Mouse (Mus musculus) lung, postnatal 4 days (tissue): Measurements from ENCODE around the gene Abcb8.

Source experiments
- DNase-seq, 2 experiments: peaks; one replicate each; pipeline ENCODE4 v3.0.0; 2021

Gene Abcb8

DNA sequence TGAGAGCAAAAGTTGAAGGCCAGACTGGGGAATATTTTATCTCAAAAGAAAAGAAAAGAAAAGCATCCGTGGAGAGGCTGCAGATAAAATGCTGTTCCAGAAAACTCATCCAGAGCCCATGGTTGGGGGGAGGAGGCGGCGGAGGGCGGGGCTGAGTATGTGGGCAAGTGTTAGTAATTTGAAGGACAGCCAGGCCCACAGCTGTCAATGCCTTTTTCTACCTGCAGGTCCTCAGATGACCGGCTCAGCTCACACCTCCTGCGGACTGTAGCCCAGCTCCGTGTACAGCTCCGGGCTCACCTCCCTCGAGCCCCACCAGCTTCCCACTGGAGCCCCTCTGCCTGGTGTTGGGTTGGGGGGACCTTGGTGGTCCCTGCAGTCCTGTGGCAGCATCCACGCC, 6.2 kb downstream of the Abcb8 start:
- DNase-seq = no peak

DNA sequence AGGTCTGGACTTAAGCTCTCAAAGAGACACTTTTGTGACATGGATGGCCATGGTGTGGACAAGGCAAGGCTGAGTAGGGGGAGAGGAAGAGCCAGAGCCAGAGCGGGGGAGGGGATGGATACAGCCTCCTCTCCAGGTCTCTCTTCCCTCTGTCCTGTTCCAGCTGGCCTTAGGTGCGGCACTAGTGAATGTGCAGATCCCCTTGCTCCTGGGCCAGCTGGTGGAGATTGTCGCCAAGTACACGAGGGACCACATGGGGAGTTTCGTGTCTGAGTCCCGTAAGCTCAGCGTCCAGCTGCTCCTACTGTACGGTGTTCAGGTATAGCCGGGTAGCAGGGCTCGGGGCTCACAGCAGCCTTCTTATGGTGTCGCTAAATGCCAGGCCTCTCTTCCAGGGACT, 6.9 kb downstream of the Abcb8 start:
- DNase-seq = no peak

DNA sequence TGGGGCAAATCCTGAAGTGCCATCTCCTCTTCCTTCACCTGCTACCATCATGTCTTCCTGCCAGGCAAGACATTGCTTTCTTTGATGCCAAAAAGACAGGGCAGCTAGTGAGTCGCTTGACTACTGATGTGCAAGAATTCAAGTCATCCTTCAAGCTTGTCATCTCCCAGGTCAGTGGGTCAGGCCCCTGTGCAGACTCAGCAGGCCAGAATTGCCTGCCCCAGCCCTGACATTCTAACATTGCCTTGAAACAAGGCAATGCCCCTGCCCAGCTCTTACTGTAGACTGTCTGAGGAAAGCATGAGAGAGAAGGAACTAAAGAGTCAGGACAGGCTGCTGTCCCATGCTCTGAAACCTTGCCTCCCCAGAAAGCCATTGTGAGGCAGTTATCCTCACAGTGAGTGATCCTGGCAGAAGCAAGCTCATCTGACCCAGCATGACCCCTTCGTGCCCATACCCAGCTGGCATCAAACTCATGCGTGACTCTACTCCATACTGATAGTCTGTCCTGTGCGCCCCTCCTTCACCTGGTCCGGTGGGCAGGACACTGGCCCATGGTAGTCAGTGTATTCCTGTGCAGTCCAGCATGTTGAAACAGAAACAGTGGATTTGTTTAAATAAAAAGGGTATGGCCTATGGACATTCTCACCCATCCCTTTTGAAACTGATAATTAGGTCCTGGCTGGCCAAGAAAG, 7.6 kb downstream of the Abcb8 start:
- no peak for DNase-seq

DNA sequence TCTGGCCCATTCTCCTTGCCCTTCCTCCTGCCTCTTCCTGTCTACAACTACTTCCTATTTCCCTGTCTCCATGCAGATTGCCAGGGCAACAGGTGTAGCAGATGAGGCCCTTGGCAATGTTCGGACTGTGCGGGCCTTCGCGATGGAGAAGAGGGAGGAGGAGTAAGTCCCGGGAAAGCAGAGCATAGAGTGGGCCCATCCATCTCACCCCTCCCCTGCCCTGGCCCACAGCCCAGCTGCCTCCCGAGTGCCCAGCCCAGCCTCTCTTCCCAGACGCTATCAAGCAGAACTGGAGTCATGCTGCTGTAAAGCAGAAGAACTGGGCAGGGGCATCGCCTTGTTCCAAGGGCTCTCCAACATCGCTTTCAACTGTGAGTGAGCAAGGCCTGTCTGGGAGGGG, 8.5 kb downstream of the Abcb8 start:
- DNase-seq = no peak

DNA sequence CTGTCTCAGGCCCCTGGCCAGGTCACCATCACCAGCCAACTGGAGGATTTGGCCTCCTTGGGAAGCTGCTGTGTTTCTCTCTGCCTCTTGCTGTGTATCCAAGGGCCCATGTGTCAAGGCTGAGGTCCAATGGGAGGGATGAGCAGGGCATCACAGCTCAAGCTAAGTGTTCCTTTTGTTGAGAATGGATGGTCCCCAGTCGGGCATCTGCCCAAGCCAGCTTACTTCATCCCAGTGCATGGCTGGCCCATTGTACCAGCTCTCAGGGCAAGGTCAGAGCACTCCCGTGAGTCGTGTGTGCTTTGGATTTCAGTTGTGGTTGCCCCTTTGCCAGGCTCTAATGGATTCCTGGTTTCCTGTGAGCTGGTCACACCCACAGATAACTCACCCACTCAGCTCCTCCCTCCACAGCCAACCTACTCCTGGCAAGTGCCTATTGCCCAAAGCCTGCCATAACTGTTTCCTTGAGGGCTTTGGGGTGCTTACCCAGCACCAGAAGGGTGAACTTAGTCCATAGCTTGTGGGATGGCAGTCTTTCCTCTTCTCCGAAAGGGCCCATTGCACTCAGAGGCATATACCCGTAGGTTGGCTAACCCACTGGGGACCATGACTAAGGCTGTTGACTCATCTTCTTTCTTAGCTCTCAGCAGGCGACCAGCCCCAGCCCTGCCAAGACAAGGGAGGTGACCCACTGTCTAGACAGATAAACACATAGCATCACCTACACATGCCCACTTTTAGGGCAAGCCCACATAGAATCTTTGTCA, 11.3 kb downstream of the Abcb8 start:
- DNase-seq = no peak

DNA sequence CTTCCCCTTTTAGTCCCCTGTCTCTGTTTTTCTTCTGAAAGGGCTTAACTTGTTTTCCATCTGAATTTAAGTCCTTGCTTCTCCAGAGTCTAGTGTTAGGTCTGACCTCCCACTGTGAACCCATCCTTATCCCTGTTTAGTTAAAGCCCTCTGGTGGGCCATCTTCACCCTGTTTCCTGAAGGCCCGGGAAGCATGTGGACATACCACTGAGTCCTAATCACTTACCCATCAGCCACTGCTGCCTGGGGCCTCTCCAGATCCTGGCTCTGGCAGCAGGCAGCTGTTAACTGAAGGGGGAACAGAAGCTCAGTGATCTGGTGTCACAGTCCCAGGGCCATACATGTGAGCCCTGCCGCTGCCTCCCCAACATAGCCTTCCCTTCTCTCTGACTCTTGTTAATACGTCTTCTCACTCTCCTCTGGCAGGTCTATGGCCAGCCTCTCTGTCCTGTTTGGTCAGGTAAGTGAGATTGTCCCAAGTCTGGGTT, 12.0 kb downstream of the Abcb8 start:
- no peak for DNase-seq

DNA sequence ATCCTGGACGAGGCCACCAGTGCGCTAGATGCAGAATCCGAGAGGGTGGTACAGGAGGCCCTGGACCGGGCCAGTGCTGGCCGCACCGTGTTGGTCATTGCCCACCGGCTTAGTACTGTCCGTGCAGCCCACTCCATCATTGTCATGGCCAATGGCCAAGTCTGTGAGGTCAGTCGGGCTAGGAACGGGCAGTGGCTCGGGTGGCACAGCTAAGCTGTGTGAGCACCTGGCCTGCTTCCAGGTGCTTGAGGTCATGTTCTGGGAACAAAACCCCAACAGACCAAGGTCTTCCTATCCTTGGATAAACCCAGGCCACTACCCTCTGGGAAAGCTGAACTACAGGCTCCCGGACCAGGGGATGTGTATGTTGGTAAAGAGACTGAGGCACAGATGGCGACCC, 15.2 kb downstream of the Abcb8 start:
- no peak for DNase-seq

DNA sequence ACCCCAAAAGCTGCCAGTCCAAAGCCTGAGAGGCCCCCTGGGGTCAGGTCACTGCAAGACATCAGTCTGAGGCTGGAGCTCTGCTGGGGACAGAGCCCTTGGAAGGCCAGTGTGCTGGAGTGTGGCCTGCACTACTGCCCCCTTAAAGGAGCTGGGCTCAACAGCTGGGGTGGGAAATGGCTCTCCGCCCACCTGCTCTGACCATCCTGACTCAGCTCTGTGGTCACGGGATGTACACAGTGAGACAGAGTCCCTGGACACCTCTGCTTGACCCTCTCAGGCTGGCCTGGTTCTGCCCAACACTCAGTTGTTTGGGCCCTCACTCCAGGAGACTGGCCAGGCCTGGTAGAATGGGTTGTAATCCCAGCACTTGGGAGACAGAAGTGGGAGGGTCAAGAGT, 16.0 kb downstream of the Abcb8 start:
- no peak for DNase-seq

DNA sequence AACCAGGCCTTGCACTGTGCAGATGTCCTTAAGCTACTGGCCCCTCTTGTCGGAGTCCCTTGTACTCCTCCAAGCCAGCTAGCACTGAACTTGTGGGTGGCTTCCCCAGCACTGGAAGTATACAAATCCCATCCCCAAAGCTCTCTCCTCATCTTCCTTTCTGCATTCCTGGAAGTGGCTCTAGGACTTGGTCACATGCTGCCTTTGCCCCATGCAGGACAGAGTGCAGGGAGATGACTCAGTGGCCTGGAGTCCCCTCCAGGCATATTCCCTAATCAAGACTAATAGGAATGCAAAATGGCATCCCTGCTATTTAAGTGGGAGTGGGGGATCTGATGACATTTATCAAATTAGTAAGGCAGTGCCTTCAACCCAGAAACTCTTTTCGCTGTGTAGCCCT, 18.6 kb downstream of the Abcb8 start:
- DNase-seq = no peak

DNA sequence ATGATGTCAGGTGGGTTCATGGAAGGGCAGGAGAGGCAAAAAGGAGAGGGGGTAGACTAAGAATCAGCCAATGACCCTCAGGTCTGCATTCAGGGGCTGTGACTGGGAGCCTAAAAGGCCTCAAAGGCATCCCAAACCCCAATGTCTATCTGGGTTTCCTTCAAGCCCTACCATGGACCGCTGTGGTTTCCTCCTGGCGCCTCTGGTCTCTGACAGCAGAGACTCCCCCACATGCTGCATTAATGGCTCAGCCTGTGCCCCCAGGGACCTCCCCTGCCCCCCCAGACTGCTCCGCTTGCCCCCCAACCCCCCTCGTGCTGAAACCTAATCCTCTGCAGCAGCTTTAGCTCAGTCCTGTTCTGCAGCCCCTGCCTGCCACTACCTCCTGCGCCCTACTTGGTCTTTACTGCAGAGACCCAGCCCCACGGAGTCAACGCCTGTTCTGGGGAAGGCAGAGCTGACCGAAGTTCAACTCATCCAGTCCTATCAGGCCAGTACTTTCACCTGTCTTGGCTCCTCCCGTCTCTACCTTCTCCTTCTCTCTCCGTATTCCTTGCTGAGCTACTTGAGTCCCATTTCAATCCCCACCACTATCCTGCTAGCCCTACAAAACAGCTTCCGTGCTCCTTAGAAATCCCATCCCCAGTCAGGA, 19.7 kb downstream of the Abcb8 start, which contains the start of gene Asic3:
Asic3 (plus strand) TSS at position 351 of the 652 bp plus-strand sequence.
- DNase-seq = no peak

DNA sequence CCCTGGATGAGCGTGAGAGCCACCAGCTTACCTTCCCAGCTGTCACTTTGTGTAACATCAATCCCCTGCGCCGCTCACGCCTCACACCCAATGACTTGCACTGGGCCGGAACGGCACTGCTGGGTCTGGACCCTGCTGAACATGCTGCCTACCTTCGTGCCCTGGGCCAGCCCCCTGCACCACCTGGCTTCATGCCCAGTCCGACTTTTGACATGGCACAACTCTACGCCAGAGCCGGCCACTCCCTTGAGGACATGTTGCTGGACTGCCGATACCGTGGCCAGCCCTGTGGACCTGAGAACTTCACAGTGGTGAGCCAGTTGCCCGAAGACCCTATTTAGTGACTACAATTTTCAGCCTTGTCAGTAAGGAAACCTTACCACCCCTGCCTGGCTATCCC, 20.5 kb downstream of the Abcb8 start:
- DNase-seq = no peak

DNA sequence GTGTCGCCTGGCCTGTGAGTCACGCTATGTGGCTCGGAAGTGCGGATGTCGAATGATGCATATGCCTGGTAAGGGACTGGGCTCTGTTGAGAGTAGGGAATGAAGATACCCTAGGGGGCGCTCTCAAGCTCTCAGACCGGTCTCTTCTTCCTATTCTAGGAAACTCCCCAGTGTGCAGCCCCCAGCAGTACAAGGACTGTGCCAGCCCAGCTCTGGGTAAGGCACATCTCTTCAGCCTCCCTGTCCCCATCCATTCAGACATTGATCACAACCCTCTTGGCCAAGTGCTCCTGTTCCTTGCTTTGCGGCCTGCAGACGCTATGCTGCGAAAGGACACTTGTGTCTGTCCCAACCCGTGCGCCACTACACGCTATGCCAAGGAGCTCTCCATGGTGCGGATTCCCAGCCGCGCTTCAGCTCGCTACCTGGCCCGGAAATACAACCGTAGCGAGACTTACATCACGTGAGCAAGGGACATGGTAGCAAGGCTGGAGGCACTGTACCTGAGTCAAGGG, 22.8 kb downstream of the Abcb8 start:
- peak; percentile 71 to 72 for DNase-seq

DNA sequence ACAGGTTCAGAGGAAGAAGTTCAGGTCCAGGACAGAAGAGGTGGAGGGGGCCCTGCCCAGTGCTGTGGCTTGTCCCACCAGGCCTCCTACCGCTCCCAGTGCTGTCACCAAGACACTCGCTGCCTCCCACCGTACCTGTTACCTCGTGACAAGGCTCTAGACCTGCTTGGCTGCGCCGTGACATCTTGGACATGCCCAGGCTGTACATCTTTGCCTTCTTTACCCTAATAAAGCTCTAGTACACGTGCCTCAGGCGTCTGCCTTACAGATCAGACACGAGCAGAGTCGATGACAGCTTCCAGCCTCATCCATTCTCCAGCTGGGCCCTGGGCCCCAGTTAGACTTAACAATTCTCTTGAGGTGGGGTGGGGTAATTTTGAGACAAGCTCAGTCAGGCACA, 24.1 kb downstream of the Abcb8 start:
- DNase-seq = no peak

DNA sequence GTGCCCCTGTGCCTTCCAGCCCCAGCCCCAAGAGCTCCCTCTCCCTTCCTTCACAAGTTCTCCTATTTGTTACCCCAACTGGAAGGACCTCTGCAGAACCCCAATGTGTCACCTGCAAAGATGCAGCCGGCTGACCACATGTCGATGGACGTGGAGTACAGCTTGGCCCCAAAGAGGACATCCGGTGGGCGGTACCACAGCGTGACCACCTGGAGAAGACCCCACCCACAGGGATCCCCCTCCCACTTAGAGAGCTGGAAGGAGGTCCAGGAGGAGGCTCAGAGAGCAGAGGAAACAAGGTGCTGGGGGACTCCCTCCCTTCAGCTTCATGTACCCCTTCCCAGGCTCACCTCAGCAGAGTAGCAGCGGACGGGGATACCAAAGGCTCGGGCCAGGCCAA, 26.9 kb downstream of the Abcb8 start:
- no peak for DNase-seq

DNA sequence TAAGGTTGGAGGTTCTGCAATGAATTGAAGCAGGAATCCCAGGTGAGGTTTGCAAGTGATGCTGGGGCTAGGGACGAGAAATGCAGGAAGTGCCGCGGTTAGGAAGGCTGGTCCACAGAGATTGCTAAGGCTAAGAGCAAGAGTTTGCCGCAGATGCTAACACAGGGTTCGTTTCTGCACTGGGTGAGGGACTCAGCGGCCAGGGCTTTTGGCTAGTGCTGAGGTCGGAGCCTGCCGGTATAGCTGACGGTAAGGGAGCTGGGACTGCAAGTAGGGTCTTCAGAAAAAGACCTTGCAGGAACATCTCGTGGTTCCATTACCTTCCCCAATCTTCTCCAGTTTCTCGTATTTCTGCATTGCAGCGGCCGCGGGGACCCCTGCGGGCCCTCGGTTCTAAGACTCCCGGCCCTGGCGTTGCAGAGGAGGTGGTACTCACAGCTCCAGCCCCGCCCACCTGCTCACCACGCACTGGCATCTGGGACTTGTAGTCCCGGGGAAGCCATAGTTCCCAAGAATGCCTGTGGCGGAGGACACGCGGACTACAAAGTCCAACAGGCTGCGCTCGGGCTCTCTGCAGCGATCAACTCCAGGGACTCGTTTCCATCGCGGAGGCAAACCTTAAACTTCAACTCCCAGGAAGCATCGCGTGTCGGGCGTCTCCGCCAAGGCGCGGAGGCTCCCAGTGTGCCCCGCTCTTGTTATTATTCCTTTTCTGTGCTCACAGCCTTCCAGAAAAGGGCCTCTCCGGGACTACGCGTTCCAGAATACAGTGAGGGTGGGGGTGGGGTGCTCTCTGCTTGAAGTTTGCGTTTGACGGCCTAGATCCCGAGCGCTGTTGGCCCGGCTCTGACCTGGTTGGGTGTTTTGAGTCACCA, 29.9 kb downstream of the Abcb8 start, which contains the start of the genes Cdk5 and Slc4a2:
Cdk5 (minus strand) TSS at position 402 of the 875 bp plus-strand sequence.
Slc4a2 (plus strand) TSS at position 709 of the 875 bp plus-strand sequence.
- peak; percentile 98 to 99 for DNase-seq

DNA sequence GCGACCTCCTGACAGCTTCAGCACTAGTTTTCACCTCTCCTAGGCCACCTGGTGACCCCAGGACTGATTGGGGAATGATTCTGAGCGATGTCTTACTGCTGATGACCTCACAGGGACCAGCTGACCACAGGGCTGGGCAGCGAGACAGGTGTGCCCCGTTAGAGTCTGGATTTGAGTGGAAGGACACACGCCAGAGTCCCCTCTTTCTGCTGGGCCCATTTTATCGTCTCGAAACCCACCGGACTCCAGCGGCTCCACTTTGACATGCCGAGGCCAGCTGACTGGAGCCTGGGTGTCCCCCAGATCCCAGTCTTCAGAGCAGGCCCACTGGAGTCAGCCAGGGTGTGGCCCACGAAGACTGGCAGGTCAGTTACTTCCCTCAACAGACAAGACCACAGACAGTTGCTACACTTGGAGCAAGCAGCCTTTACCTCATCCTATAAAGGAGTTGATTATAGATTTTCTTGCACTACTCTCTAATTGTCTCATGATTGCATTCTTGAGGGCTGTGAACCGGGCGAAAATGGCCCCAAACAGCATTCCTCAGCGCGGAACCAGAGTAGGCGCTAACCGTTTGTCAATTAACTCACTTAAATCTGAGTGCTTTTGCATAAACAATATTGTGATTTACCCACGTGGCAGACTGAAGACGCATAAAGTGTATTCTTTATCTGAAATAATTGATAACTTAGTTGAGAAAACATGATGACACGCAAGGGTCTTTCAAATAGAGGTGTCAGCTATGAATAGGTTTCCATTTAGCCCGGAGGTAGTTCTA, 30.7 kb downstream of the Abcb8 start:
- DNase-seq = no peak

DNA sequence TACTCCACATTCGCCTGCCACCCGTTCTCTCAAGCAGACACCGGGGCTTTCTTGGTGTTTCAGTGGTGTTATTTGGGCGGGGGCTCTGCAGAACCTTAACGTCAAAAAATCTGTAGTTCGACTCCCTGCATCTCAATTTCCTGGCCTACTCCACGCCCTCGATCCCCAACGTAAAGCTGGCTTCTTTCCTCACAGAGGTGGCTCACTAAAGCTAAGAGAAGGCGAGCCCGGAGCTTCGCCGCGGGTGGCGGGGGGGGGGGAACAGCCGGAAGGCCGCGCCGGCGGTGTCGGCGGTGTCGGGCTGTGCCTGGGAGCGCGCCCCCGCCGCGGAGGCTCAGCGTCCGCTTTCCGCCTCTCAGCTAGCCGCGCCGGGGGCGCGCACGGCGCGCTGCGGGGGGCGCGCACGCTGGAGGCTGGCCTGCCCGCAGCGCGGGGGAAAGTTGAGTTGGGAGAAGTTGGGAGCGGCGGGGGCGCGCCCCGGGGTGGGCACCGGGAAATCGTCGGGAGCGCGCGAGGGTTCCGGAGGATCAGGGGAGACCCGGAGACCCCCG, 31.5 kb downstream of the Abcb8 start:
- peak; percentile 91 to 95 for DNase-seq

DNA sequence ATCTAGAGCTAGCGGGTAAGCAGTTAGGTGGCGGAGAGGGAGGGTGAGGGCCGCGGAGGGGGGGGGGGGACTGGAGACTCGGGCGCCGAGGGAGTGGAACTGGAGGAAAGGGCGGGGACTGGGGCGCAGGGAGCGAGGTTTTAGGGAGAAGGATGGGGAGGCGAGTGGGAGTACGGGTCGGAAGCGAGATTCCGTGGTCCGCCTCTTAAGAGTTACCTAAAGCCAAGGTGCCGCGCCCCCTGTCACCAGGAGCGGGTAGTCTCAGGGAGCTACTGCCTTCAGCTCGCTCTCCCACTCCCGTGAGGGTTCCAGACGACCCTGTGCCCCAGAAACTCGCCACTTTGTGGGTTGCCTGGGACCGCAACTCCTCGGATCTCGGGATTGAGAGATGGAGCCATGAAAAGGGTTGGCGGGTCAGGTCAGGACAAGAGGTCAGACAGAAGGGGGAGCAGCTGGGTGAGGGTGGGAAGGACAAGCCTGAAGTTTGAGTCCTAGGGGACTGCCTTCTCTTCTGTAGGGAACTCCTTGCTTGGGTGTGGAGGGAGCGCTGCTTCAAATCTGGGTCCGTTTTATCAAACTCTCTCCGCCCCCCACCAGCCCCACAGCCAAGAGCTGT, 32.1 kb downstream of the Abcb8 start:
- no peak for DNase-seq

DNA sequence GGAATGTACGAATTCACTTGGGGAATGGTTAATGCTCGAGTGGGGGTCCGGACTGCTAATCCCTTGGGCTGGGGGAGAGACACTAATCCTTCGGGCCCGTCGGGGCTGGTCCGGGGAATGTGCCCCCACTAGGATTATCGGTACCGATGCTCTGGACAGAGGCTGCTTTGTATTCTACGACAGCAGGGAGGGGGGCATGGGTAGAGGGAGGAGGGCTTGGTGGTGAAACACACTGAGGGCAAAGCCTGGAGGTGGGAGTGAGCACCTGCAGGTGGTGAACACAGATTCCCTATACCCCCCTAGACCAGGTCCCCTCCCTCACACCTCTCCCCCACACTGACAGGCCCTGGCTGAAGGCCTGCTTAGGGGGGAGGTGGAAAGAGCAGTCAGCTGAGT, 32.6 kb downstream of the Abcb8 start:
- DNase-seq = peak; percentile 19 to 47

DNA sequence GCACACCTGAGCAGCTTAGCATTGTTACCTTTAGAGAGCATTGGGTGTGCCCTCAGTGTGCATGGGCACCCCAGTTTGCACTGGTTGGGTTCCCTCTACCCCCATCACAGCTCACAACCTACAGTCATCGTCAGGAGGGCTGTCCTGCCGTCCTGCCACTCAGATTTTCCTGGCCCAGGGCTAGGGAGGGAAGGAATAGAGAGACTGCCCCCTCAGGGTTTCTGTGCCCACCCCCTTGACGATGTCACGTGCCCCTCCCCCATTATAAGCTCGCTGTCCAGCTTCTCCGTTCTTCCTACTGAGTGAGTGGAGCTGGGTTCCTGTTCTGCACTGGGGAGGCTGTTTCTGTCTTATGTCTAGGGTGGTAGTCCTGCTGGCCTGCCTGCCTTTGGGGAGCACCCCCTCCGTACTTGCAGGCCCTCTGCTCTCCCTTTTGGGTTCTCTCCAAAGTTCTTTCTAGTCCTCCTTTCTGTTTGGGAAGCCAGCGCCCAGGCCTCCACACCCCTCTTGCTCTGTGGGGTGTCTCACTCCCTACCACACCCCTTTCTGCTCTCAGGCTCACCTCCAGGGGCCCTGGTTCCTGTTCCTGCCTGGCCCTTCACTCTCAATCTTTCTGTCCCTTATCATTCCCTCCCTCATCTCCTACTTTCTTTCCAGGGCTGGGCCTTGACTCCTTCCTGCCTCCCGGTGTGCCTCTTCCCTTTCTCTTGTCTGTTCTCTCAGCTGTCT, 33.3 kb downstream of the Abcb8 start:
- peak in 1 of 2 experiments; percentile 13 for DNase-seq
